Mouse (Mus musculus) embryonic facial prominence, embryonic 15.5 days (tissue): ENCODE measurements around the gene Tlr5. TPM values are rescaled to one million over a fixed set of nuclear protein-coding genes. Genes with fewer than 3 reads are reported as not detected.

Experiments used
- ATAC-seq: fragments of 200-750 bp; cut with Nextera tagmentation; 2 replicates; pipeline ENCODE4 v1.8.0; 2017; ENCODE audit warnings: low read depth, moderate TSS enrichment; ENCODE audit not compliant: insufficient number of reproducible peaks, low FRiP score, low TSS enrichment
- H3K27ac ChIP-seq: fragments of 300-500 bp; sonication (generic); replicated peaks from 2 replicates; pipeline ENCODE4 v1.5.1; 2015; ENCODE audit warnings: mild to moderate bottlenecking, inconsistent platforms
- H3K27me3 ChIP-seq: fragments of 300-500 bp; sonication (generic); 2 replicates; pipeline ENCODE4 v1.6.1; 2015; ENCODE audit warnings: inconsistent platforms
- H3K36me3 ChIP-seq: fragments of 300-500 bp; sonication (generic); 2 replicates; pipeline ENCODE4 v1.6.1; 2015; ENCODE audit warnings: mild to moderate bottlenecking, inconsistent platforms
- H3K4me1 ChIP-seq: fragments of 300-500 bp; sonication (generic); 2 replicates; pipeline ENCODE4 v1.6.1; 2015; ENCODE audit warnings: inconsistent platforms
- H3K4me2 ChIP-seq: fragments of 300-500 bp; sonication (generic); replicated peaks from 2 replicates; pipeline ENCODE4 v1.6.1; 2015; ENCODE audit warnings: mild to moderate bottlenecking, inconsistent platforms
- H3K4me3 ChIP-seq: fragments of 300-500 bp; sonication (generic); replicated peaks from 2 replicates; pipeline ENCODE4 v1.5.1; 2015; ENCODE audit warnings: mild to moderate bottlenecking, inconsistent platforms
- H3K9ac ChIP-seq: fragments of 300-500 bp; sonication (generic); 2 replicates; pipeline ENCODE4 v1.6.1; 2015; ENCODE audit warnings: inconsistent platforms
- H3K9me3 ChIP-seq: fragments of 300-500 bp; sonication (generic); replicated peaks from 2 replicates; pipeline ENCODE4 v1.6.1; 2016; ENCODE audit warnings: inconsistent platforms
- WGBS: fragments of 180-500 bp; shearing (Covaris S2); methylation state at CpG from one replicate; pipeline ENCODE4 v1.1.7; 2015; 5-methylcytosine and 5-hydroxymethylcytosine counted together
- polyA plus RNA-seq: library from polyadenylated mRNA; unstranded; fragments of >200 nt; fragmentation: Nextera tagmentation; extraction: Ambion mirVana; gene quantifications from 2 replicates; pipeline ENCODE4 v1.2.1, GENCODE M21; 2015

Tlr5 gene
- polyA plus RNA-seq, 1 experiment from 2014 or later, result 1.4 TPM

- H3K9ac ChIP-seq, result peak overlapping the region; percentile 42
- ATAC-seq, result no peak
- H3K4me2 ChIP-seq, result peak overlapping the region; percentile 82
- peaks cover 60% of the 10 kb centered on the region for H3K4me1 ChIP-seq
- no peaks in the 10 kb centered on the region for H3K27me3 ChIP-seq
- no peaks in the 10 kb centered on the region for H3K9me3 ChIP-seq
- H3K36me3 ChIP-seq, result no peaks in the 10 kb centered on the region
- 0 out of 2 replicates have a peak overlapping the region, but pooled peaks have one; percentile 4 for H3K27ac ChIP-seq
- peak overlapping the region; percentile 52 for H3K4me3 ChIP-seq
- WGBS, result 19% methylated on average over 15 of the region's 15 CpGs
These were observed 546 bp downstream of the Tlr5 start for GRCm38 (mm10) chr1:182955047-182955620.

GRCm38 (mm10) chr1:182956186-182956960 is 1.8 kb downstream of the Tlr5 start:
- 56% methylated on average over 12 of the region's 12 CpGs for WGBS
- no peak overlapping the region for H3K4me3 ChIP-seq
- H3K27me3 ChIP-seq, result no peaks in the 10 kb centered on the region
- H3K9me3 ChIP-seq, result no peaks in the 10 kb centered on the region
- no peak overlapping the region for H3K9ac ChIP-seq
- no peak overlapping the region for H3K4me2 ChIP-seq
- H3K27ac ChIP-seq, result 0 out of 2 replicates have a peak overlapping the region, but pooled peaks have one; percentile 6
- H3K4me1 ChIP-seq, result peaks cover 58% of the 10 kb centered on the region
- ATAC-seq, result no peak
- H3K36me3 ChIP-seq, result no peaks in the 10 kb centered on the region

- Histone ChIP-seq H3K9ac (no peak overlapping the region), H3K4me1 (peaks cover 54% of the 10 kb centered on the region), H3K4me3 (no peak overlapping the region), H3K9me3 (no peaks in the 10 kb centered on the region), H3K27ac (no peak overlapping the region), H3K27me3 (no peaks in the 10 kb centered on the region), H3K4me2 (no peak overlapping the region), H3K36me3 (no peaks in the 10 kb centered on the region)
- WGBS, result 85% methylated on average over 16 of the region's 16 CpGs
- no peak for ATAC-seq
These were observed 2.6 kb downstream of the Tlr5 start for GRCm38 (mm10) chr1:182957001-182957757.

GRCm38 (mm10) chr1:182957826-182958544 is 3.4 kb downstream of the Tlr5 start:
- no peak overlapping the region for H3K9ac ChIP-seq
- no peaks in the 10 kb centered on the region for H3K9me3 ChIP-seq
- peaks cover 54% of the 10 kb centered on the region for H3K4me1 ChIP-seq
- WGBS, result 73% methylated on average over 13 of the region's 13 CpGs
- H3K27ac ChIP-seq, result no peak overlapping the region
- no peaks in the 10 kb centered on the region for H3K27me3 ChIP-seq
- no peak overlapping the region for H3K4me3 ChIP-seq
- H3K4me2 ChIP-seq, result no peak overlapping the region
- no peak for ATAC-seq
- no peaks in the 10 kb centered on the region for H3K36me3 ChIP-seq

GRCm38 (mm10) chr1:182958824-182959223 is 4.2 kb downstream of the Tlr5 start:
- no peak overlapping the region for H3K4me3 ChIP-seq
- 40% methylated on average over 3 of the region's 3 CpGs for WGBS
- no peak for ATAC-seq

GRCm38 (mm10) chr1:182959251-182959691 is 4.7 kb downstream of the Tlr5 start:
- H3K27ac ChIP-seq, result peak overlapping the region; percentile 71
- H3K9me3 ChIP-seq, result no peaks in the 10 kb centered on the region
- peak overlapping the region; percentile 71 for H3K4me2 ChIP-seq
- H3K36me3 ChIP-seq, result no peaks in the 10 kb centered on the region
- H3K9ac ChIP-seq, result peak overlapping the region; percentile 22
- H3K27me3 ChIP-seq, result no peaks in the 10 kb centered on the region
- H3K4me3 ChIP-seq, result peak overlapping the region; percentile 43
- H3K4me1 ChIP-seq, result peaks cover 41% of the 10 kb centered on the region
- ATAC-seq, result no peak
- 1% methylated on average over 17 of the region's 17 CpGs for WGBS

More at GRCm38 (mm10) chr1:182958824-182959223, 4.2 kb downstream of the Tlr5 start:
- no peaks in the 10 kb centered on the region for H3K9me3 ChIP-seq
- H3K4me2 ChIP-seq, result peak overlapping the region; percentile 71
- peaks cover 45% of the 10 kb centered on the region for H3K4me1 ChIP-seq
- H3K27me3 ChIP-seq, result no peaks in the 10 kb centered on the region
- no peak overlapping the region for H3K9ac ChIP-seq
- H3K27ac ChIP-seq, result no peak overlapping the region
- no peaks in the 10 kb centered on the region for H3K36me3 ChIP-seq

- WGBS, result under 1% methylated on average over 20 of the region's 20 CpGs
- H3K27ac ChIP-seq, result peak overlapping the region; percentile 71
These were observed 5.3 kb downstream of the Tlr5 start for GRCm38 (mm10) chr1:182959811-182960455.

GRCm38 (mm10) chr1:182961076-182961475 is 6.5 kb downstream of the Tlr5 start:
- Histone ChIP-seq H3K4me3 (no peak overlapping the region), H3K36me3 (no peaks in the 10 kb centered on the region), H3K9me3 (no peaks in the 10 kb centered on the region), H3K9ac (no peak overlapping the region), H3K27me3 (no peaks in the 10 kb centered on the region), H3K4me1 (peaks cover 23% of the 10 kb centered on the region), H3K4me2 (no peak overlapping the region), H3K27ac (no peak overlapping the region)
- WGBS, result 53% methylated on average over 5 of the region's 5 CpGs
- no peak for ATAC-seq

More at GRCm38 (mm10) chr1:182959811-182960455, 5.3 kb downstream of the Tlr5 start:
- ATAC-seq, result peak; percentile 79; the same call in 1 of the 2 replicates
- Histone ChIP-seq H3K27me3 (no peaks in the 10 kb centered on the region), H3K4me1 (peaks cover 34% of the 10 kb centered on the region), H3K36me3 (no peaks in the 10 kb centered on the region), H3K4me2 (peak overlapping the region; percentile 71), H3K4me3 (peak overlapping the region; percentile 43), H3K9me3 (no peaks in the 10 kb centered on the region), H3K9ac (peak overlapping the region; percentile 22; the same call in 1 of the 2 replicates)

GRCm38 (mm10) chr1:182963329-182963728 is 8.7 kb downstream of the Tlr5 start:
- H3K27ac ChIP-seq, result no peak overlapping the region
- H3K27me3 ChIP-seq, result no peaks in the 10 kb centered on the region
- WGBS, result 42% methylated on average over 5 of the region's 5 CpGs
- no peak overlapping the region for H3K4me2 ChIP-seq
- peaks cover 17% of the 10 kb centered on the region for H3K4me1 ChIP-seq
- H3K9me3 ChIP-seq, result no peaks in the 10 kb centered on the region
- H3K4me3 ChIP-seq, result no peak overlapping the region
- no peaks in the 10 kb centered on the region for H3K36me3 ChIP-seq
- no peak for ATAC-seq
- no peak overlapping the region for H3K9ac ChIP-seq

GRCm38 (mm10) chr1:182964855-182965466 is 10.4 kb downstream of the Tlr5 start:
- Histone ChIP-seq H3K4me1 (0 out of 2 replicates have a peak, but pooled peaks cover 6% of the 10 kb centered on the region), H3K9me3 (no peaks in the 10 kb centered on the region), H3K9ac (no peak overlapping the region), H3K4me2 (no peak overlapping the region), H3K4me3 (no peak overlapping the region), H3K27ac (no peak overlapping the region), H3K36me3 (no peaks in the 10 kb centered on the region), H3K27me3 (no peaks in the 10 kb centered on the region)
- ATAC-seq, result no peak
- 44% methylated on average over 9 of the region's 9 CpGs for WGBS
